Mouse (Mus musculus): Measurements from ENCODE around the gene Podxl2. TPM values are rescaled to one million over a fixed set of nuclear protein-coding genes. Genes with fewer than 3 reads are reported as not detected.

The Podxl2 gene
- polyA plus RNA-seq, 1 experiment = 2.8 TPM

GRCm38 (mm10) chr6:88830112-88830702 is 44.6 kb downstream of the Podxl2 start:
- Histone ChIP-seq H3K27me3 (ENCODE audit: control insufficient read depth, insufficient read depth, insufficient read length) (no peaks in the 10 kb centered on the region), H3K4me3 (ENCODE audit: insufficient read depth, poor library complexity, severe bottlenecking) (no peak overlapping the region), H3K79me2 (ENCODE audit: control insufficient read depth, insufficient read depth) (no peaks in the 10 kb centered on the region), H3K36me3 (ENCODE audit: control insufficient read depth, insufficient read depth) (no peaks in the 10 kb centered on the region), H3ac (ENCODE audit: control insufficient read depth, insufficient read length, low read depth) (no peak overlapping the region), H3K79me3 (ENCODE audit: low read depth) (no peaks in the 10 kb centered on the region)
- no peak for TF ChIP-seq CEBPB (IDR thresholded peaks at IDR 0.05; ENCODE audit: low read depth)
- TF ChIP-seq MYOG (IDR thresholded peaks at IDR 0.05; ENCODE audit: control insufficient read depth, extremely low read depth, insufficient read length) = no peak
- TF ChIP-seq USF1 (IDR thresholded peaks at IDR 0.05; ENCODE audit: low read depth) = no peak
- no peak for TF ChIP-seq CTCF (IDR thresholded peaks at IDR 0.05; ENCODE audit: control insufficient read depth, insufficient read depth, insufficient read length)
- TF ChIP-seq MAX (IDR thresholded peaks at IDR 0.05) = no peak
- no peak for TF ChIP-seq FOSL1 (IDR thresholded peaks at IDR 0.05; ENCODE audit: insufficient read depth, low read length, poor library complexity, severe bottlenecking)
- no peak for TF ChIP-seq MYOD1 (IDR thresholded peaks at IDR 0.05; ENCODE audit: control insufficient read depth, insufficient read length, low read depth)

GRCm38 (mm10) chr6:88829579-88829978 is 45.3 kb downstream of the Podxl2 start:
- H3K27me3 ChIP-seq (ENCODE audit: control insufficient read depth, insufficient read depth, insufficient read length) = no peaks in the 10 kb centered on the region
- H3K36me3 ChIP-seq (ENCODE audit: control insufficient read depth, insufficient read depth) = no peaks in the 10 kb centered on the region
- no peak for TF ChIP-seq CEBPB (IDR thresholded peaks at IDR 0.05; ENCODE audit: low read depth)
- no peak for TF ChIP-seq FOSL1 (IDR thresholded peaks at IDR 0.05; ENCODE audit: insufficient read depth, low read length, poor library complexity, severe bottlenecking)
- no peak for TF ChIP-seq MYOG (IDR thresholded peaks at IDR 0.05; ENCODE audit: control insufficient read depth, extremely low read depth, insufficient read length)
- TF ChIP-seq USF1 (IDR thresholded peaks at IDR 0.05; ENCODE audit: low read depth) = no peak
- H3K79me3 ChIP-seq (ENCODE audit: low read depth) = no peaks in the 10 kb centered on the region
- H3K4me3 ChIP-seq (ENCODE audit: insufficient read depth, poor library complexity, severe bottlenecking) = no peak overlapping the region
- H3ac ChIP-seq (ENCODE audit: control insufficient read depth, insufficient read length, low read depth) = no peak overlapping the region
- no peaks in the 10 kb centered on the region for H3K79me2 ChIP-seq (ENCODE audit: control insufficient read depth, insufficient read depth)

DNA sequence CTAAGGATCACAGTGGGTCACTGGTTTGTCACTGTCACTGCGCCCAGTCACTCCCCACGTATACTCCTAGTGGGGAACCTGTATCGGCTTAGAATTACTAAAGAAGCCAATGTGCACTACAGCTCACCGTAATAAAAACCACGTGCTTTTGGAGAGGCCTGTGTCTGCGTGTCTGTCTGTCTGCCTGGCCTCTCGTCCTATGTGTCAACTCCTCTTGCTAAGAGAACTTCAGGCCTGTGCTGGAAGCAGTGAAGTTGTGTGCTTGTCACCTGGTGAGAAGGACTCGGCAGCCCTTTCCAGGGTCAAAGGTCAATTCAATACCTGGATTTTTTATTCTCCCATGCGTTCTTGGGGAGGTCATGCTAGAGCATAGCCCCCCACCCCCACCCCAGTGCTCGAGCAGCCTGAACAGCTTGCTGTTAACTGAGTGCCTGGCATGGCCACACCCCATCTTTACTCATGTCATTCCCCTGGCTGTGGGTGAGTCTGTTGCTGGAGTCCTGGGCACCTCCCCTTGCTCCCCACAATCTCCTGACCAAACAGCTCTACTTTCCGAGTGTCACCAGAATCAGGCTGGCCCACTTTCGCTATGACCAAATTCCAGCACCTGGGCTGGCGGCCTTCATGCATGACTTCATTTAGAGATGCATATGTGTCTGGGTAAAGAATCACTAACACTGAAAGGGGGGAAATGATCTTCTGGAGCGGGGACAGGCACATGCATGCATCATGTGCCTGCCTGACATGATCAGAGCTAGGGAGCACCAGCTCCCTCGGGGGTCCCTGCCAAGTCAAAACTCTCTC is 46.4 kb downstream of the Podxl2 start:
- peaks cover 7% of the 10 kb centered on the region for H3K27me3 ChIP-seq (ENCODE audit: control insufficient read depth, insufficient read depth, insufficient read length)
- H3K36me3 ChIP-seq (ENCODE audit: control insufficient read depth, insufficient read depth) = no peaks in the 10 kb centered on the region
- no peaks in the 10 kb centered on the region for H3K79me2 ChIP-seq (ENCODE audit: control insufficient read depth, insufficient read depth)
- no peak overlapping the region for H3ac ChIP-seq (ENCODE audit: control insufficient read depth, insufficient read length, low read depth)
- H3K79me3 ChIP-seq (ENCODE audit: low read depth) = no peaks in the 10 kb centered on the region
- no peak overlapping the region for H3K4me3 ChIP-seq (ENCODE audit: insufficient read depth, poor library complexity, severe bottlenecking)
- TF ChIP-seq CTCF (IDR thresholded peaks at IDR 0.05; ENCODE audit: control insufficient read depth, insufficient read depth, insufficient read length) = no peak
- no peak for TF ChIP-seq MYOD1 (IDR thresholded peaks at IDR 0.05; ENCODE audit: control insufficient read depth, insufficient read length, low read depth)
- TF ChIP-seq USF1 (IDR thresholded peaks at IDR 0.05; ENCODE audit: low read depth) = no peak
- no peak for TF ChIP-seq CEBPB (IDR thresholded peaks at IDR 0.05; ENCODE audit: low read depth)
- TF ChIP-seq MAX (IDR thresholded peaks at IDR 0.05) = no peak
- TF ChIP-seq MYOG (IDR thresholded peaks at IDR 0.05; ENCODE audit: control insufficient read depth, extremely low read depth, insufficient read length) = no peak
- no peak for TF ChIP-seq FOSL1 (IDR thresholded peaks at IDR 0.05; ENCODE audit: insufficient read depth, low read length, poor library complexity, severe bottlenecking)

DNA sequence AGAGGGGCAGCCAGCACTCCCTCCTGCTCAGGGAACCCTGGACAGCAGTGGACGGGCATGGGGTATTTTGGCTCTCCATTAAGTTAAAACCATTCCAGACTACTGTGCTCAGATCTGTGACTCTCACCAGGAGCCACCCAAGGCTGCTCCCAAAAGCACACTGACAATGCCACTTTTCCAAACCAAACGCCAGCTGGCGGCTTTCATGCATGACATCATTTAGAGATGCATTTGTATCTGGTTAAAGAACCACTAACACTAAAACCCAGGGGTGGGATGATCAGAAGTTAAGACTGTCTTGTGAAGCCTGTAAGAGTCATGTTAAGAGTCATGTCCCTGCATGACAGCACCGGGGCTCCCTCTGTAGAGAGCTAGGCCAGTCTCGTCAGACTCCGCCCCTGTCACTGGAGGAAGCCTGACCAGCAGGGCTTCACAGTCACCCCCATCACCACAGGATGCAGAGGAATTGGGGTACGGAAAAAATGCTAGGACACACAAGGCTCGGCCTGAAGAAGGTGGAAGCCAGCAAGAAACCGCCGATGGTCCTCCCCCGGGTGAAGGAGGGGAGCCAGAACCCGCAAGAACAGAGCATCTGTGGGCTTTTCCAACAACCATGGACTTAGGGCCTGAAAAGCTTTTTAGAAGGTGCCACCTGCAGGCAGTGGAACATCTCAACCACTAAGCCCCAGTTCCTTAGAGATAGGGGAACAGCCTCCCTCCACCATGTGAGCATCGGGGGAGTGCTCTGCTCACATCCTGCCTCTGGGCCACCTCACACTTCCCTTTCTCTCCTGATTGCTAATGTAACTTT is 47.2 kb downstream of the Podxl2 start:
- no peaks in the 10 kb centered on the region for H3K36me3 ChIP-seq (ENCODE audit: control insufficient read depth, insufficient read depth)
- no peak overlapping the region for H3ac ChIP-seq (ENCODE audit: control insufficient read depth, insufficient read length, low read depth)
- H3K79me2 ChIP-seq (ENCODE audit: control insufficient read depth, insufficient read depth) = no peaks in the 10 kb centered on the region
- H3K4me3 ChIP-seq (ENCODE audit: insufficient read depth, poor library complexity, severe bottlenecking) = no peak overlapping the region
- H3K27me3 ChIP-seq (ENCODE audit: control insufficient read depth, insufficient read depth, insufficient read length) = peaks cover 12% of the 10 kb centered on the region
- TF ChIP-seq USF1 (IDR thresholded peaks at IDR 0.05; ENCODE audit: low read depth) (no peak), MYOG (IDR thresholded peaks at IDR 0.05; ENCODE audit: control insufficient read depth, extremely low read depth, insufficient read length) (no peak), CEBPB (IDR thresholded peaks at IDR 0.05; ENCODE audit: low read depth) (no peak), CTCF (IDR thresholded peaks at IDR 0.05; ENCODE audit: control insufficient read depth, insufficient read depth, insufficient read length) (no peak), FOSL1 (IDR thresholded peaks at IDR 0.05; ENCODE audit: insufficient read depth, low read length, poor library complexity, severe bottlenecking) (no peak), MYOD1 (IDR thresholded peaks at IDR 0.05; ENCODE audit: control insufficient read depth, insufficient read length, low read depth) (no peak)
- no peaks in the 10 kb centered on the region for H3K79me3 ChIP-seq (ENCODE audit: low read depth)

- no peak overlapping the region for H3K4me3 ChIP-seq (ENCODE audit: insufficient read depth, poor library complexity, severe bottlenecking)
- no peaks in the 10 kb centered on the region for H3K36me3 ChIP-seq (ENCODE audit: control insufficient read depth, insufficient read depth)
- H3K27me3 ChIP-seq (ENCODE audit: control insufficient read depth, insufficient read depth, insufficient read length) = peaks cover 12% of the 10 kb centered on the region
- no peaks in the 10 kb centered on the region for H3K79me3 ChIP-seq (ENCODE audit: low read depth)
- H3ac ChIP-seq (ENCODE audit: control insufficient read depth, insufficient read length, low read depth) = no peak overlapping the region
- TF ChIP-seq FOSL1 (IDR thresholded peaks at IDR 0.05; ENCODE audit: insufficient read depth, low read length, poor library complexity, severe bottlenecking) (no peak), CTCF (IDR thresholded peaks at IDR 0.05; ENCODE audit: control insufficient read depth, insufficient read depth, insufficient read length) (no peak), MYOG (IDR thresholded peaks at IDR 0.05; ENCODE audit: control insufficient read depth, extremely low read depth, insufficient read length) (no peak), MYOD1 (IDR thresholded peaks at IDR 0.05; ENCODE audit: control insufficient read depth, insufficient read length, low read depth) (no peak), CEBPB (IDR thresholded peaks at IDR 0.05; ENCODE audit: low read depth) (no peak), MAX (IDR thresholded peaks at IDR 0.05) (no peak), USF1 (IDR thresholded peaks at IDR 0.05; ENCODE audit: low read depth) (no peak)
- no peaks in the 10 kb centered on the region for H3K79me2 ChIP-seq (ENCODE audit: control insufficient read depth, insufficient read depth)
Measured at GRCm38 (mm10) chr6:88826965-88827364, 47.9 kb downstream of the Podxl2 start.

All from C2C12 (cell line).